Mouse (Mus musculus) embryo, embryonic 9.5 days (tissue): ENCODE results near the gene Angel1.

ENCODE experiments used
- DNase-seq: peaks from one replicate; pipeline ENCODE4 v3.0.0-alpha.2; 2017; ENCODE audit errors: extremely low spot score

Angel1 gene

GRCm38 (mm10) chr12:86726120-86726640 lies at the start of gene Angel1:
Gene Angel1, minus strand, starts transcription at chr12:86726460.
- peak; percentile 97 for DNase-seq

GRCm38 (mm10) chr12:86775561-86776280 lies 49.5 kb upstream of the Angel1 start:
- no peak for DNase-seq

GRCm38 (mm10) chr12:86772551-86772950 lies 46.3 kb upstream of the Angel1 start:
- DNase-seq = no peak

GRCm38 (mm10) chr12:86771823-86772427 lies 45.7 kb upstream of the Angel1 start:
- DNase-seq = peak; percentile 89

- no peak for DNase-seq
Measured at GRCm38 (mm10) chr12:86770927-86771326, 44.7 kb upstream of the Angel1 start.

- DNase-seq = no peak
Measured at GRCm38 (mm10) chr12:86770261-86770670, 44.0 kb upstream of the Angel1 start.

- no peak for DNase-seq
Measured at GRCm38 (mm10) chr12:86769819-86770218, 43.6 kb upstream of the Angel1 start.

- peak; percentile 78 for DNase-seq
Measured at GRCm38 (mm10) chr12:86768986-86769580, 42.8 kb upstream of the Angel1 start.

- DNase-seq = peak; percentile 68
Measured at GRCm38 (mm10) chr12:86767868-86768631, 41.8 kb upstream of the Angel1 start.

- DNase-seq = no peak
Measured at GRCm38 (mm10) chr12:86766467-86766866, 40.2 kb upstream of the Angel1 start.

- no peak for DNase-seq
Measured at GRCm38 (mm10) chr12:86764060-86764459, 37.8 kb upstream of the Angel1 start.

- DNase-seq = no peak
Measured at GRCm38 (mm10) chr12:86761036-86761435, 34.8 kb upstream of the Angel1 start.

GRCm38 (mm10) chr12:86734319-86734810 lies 8.1 kb upstream of the Angel1 start, which contains the start of gene Lrrc74a:
Gene Lrrc74a, plus strand, starts transcription at chr12:86734369.
- no peak for DNase-seq

GRCm38 (mm10) chr12:86725706-86726105 lies 554 bp downstream of the Angel1 start:
- DNase-seq = no peak

- DNase-seq = no peak
Measured at GRCm38 (mm10) chr12:86724300-86724699, 2.0 kb downstream of the Angel1 start.

GRCm38 (mm10) chr12:86721453-86721852 lies 4.8 kb downstream of the Angel1 start:
- DNase-seq = no peak

GRCm38 (mm10) chr12:86719961-86720639 lies 6.2 kb downstream of the Angel1 start:
- DNase-seq = no peak

- no peak for DNase-seq
Measured at GRCm38 (mm10) chr12:86716962-86717361, 9.3 kb downstream of the Angel1 start.

- DNase-seq = peak; percentile 68
Measured at GRCm38 (mm10) chr12:86715401-86715800, 10.9 kb downstream of the Angel1 start.

- DNase-seq = no peak
Measured at GRCm38 (mm10) chr12:86714026-86714425, 12.2 kb downstream of the Angel1 start.

- DNase-seq = no peak
Measured at GRCm38 (mm10) chr12:86705843-86706242, 20.4 kb downstream of the Angel1 start.
